Mouse (Mus musculus): ENCODE results near the gene Lrrc61. TPM values are rescaled to one million over a fixed set of nuclear protein-coding genes. Genes with fewer than 3 reads are reported as not detected.

The Lrrc61 gene
- polyA plus RNA-seq, 1 experiment, result 6.2 TPM

DNA sequence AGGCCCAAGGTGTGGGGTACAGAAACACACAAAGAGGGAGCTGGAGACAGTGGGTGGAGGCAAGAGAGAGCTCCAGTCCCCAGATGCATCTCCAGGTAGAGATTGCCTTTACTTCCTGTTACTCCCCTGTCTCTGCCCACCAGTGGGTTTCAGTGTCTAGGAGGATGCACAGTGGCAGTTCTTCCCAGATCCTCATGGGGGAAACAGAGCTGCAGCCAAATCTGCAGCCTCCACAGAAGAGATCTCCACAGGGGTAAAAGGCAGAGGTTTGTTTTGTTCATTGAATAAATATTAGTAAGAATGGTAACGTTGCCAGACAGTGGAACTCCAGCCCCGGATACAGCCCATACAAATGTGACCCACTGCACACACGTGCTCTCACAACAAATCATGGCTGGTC lies 56.1 kb downstream of the Lrrc61 start:
- Histone ChIP-seq H3K4me3 (ENCODE audit: low read depth, low read length) (no peak overlapping the region), H3K36me3 (ENCODE audit: control insufficient read depth, insufficient read depth, low read length, poor library complexity, severe bottlenecking) (no peaks in the 10 kb centered on the region), H3K27me3 (ENCODE audit: control insufficient read depth, insufficient read depth, low read length, poor library complexity, severe bottlenecking) (no peaks in the 10 kb centered on the region), H3K9me3 (replicated peaks; ENCODE audit: control insufficient read depth, insufficient read depth, low read length, poor library complexity, severe bottlenecking) (no peaks in the 10 kb centered on the region), H3K27ac (ENCODE audit: insufficient read depth, low read length) (no peak overlapping the region), H3K4me1 (ENCODE audit: control insufficient read depth, insufficient read depth, low read length) (no peaks in the 10 kb centered on the region), H3K9ac (ENCODE audit: low read depth, poor library complexity, severe bottlenecking) (no peak overlapping the region)
- TF ChIP-seq POLR2A (IDR thresholded peaks at IDR 0.05; ENCODE audit: insufficient read depth, low read length) (no peak), EP300 (IDR thresholded peaks at IDR 0.05; ENCODE audit: insufficient read depth, low read depth, low read length) (no peak), CTCF (IDR thresholded peaks at IDR 0.05; ENCODE audit: low read depth, low read length) (no peak)

DNA sequence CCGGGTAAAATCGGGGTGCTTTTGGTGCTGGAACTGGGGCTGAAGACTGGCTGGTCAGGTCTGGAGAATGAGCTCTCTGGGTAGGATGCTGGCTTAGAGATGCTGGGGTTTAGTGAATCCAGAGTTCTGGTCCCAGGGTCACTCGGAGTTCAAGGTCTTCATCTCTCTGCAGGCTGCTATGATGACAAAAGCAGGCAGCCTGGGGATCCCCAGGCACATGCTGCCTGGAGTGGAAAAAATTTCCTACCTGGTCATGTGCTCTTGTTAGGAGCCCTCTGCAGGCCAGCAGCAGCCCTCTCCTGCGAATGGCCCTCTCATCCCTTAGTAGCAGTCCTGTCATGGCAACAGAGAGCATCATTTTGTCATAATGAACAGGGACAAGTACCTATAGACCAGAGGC lies 58.9 kb downstream of the Lrrc61 start:
- TF ChIP-seq EP300 (IDR thresholded peaks at IDR 0.05; ENCODE audit: insufficient read depth, low read depth, low read length), result no peak
- no peak for TF ChIP-seq POLR2A (IDR thresholded peaks at IDR 0.05; ENCODE audit: insufficient read depth, low read length)
- TF ChIP-seq CTCF (IDR thresholded peaks at IDR 0.05; ENCODE audit: low read depth, low read length), result no peak
- H3K36me3 ChIP-seq (ENCODE audit: control insufficient read depth, insufficient read depth, low read length, poor library complexity, severe bottlenecking), result no peaks in the 10 kb centered on the region
- H3K27me3 ChIP-seq (ENCODE audit: control insufficient read depth, insufficient read depth, low read length, poor library complexity, severe bottlenecking), result no peaks in the 10 kb centered on the region
- H3K4me3 ChIP-seq (ENCODE audit: low read depth, low read length), result no peak overlapping the region
- H3K27ac ChIP-seq (ENCODE audit: insufficient read depth, low read length), result no peak overlapping the region
- no peaks in the 10 kb centered on the region for H3K4me1 ChIP-seq (ENCODE audit: control insufficient read depth, insufficient read depth, low read length)
- H3K9me3 ChIP-seq (replicated peaks; ENCODE audit: control insufficient read depth, insufficient read depth, low read length, poor library complexity, severe bottlenecking), result no peaks in the 10 kb centered on the region
- no peak overlapping the region for H3K9ac ChIP-seq (ENCODE audit: low read depth, poor library complexity, severe bottlenecking)

DNA sequence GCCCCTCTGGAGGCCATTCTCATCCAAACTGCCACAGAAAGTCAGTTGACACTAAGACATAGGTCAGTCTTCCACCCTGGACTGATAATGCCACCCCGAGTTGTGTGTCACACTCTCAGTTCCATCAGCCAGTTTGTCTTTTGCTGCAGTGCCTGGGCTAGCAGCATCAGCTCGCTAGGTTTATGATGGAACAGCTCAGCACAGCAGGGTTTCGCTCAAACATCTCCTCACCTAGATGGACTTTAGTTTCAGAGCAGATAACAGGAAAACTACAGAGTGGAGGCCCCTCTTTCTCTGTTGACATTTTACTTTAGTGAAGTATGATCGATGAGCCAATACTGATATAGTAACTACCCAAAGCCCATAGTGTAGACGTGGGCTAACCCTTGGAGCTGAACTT lies 60.2 kb downstream of the Lrrc61 start:
- Histone ChIP-seq H3K27me3 (ENCODE audit: control insufficient read depth, insufficient read depth, low read length, poor library complexity, severe bottlenecking) (no peaks in the 10 kb centered on the region), H3K4me1 (ENCODE audit: control insufficient read depth, insufficient read depth, low read length) (no peaks in the 10 kb centered on the region), H3K9ac (ENCODE audit: low read depth, poor library complexity, severe bottlenecking) (no peak overlapping the region), H3K36me3 (ENCODE audit: control insufficient read depth, insufficient read depth, low read length, poor library complexity, severe bottlenecking) (no peaks in the 10 kb centered on the region), H3K27ac (ENCODE audit: insufficient read depth, low read length) (no peak overlapping the region), H3K4me3 (ENCODE audit: low read depth, low read length) (no peak overlapping the region), H3K9me3 (replicated peaks; ENCODE audit: control insufficient read depth, insufficient read depth, low read length, poor library complexity, severe bottlenecking) (no peaks in the 10 kb centered on the region)
- TF ChIP-seq EP300 (IDR thresholded peaks at IDR 0.05; ENCODE audit: insufficient read depth, low read depth, low read length), result no peak
- TF ChIP-seq POLR2A (IDR thresholded peaks at IDR 0.05; ENCODE audit: insufficient read depth, low read length), result no peak

DNA sequence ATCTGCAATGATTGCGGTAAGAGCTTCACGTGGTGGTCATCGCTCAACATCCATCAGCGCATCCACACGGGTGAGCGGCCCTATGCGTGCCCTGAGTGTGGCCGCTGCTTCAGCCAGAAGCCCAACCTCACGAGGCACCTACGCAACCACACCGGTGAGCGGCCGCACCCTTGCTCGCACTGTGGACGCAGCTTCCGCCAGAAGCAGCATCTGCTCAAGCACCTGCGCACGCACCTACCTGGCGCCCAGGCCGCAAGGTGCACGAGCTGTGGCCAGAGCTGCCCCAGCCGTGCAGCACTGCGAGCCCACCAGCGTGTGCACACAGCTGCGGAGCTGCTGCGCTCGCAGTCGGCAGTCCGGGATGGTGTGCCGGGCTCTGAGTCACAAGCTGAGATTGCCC lies 65.4 kb downstream of the Lrrc61 start:
- peak overlapping the region; percentile 27; the same call in 1 of the 2 replicates for H3K9ac ChIP-seq (ENCODE audit: low read depth, poor library complexity, severe bottlenecking)
- no peaks in the 10 kb centered on the region for H3K9me3 ChIP-seq (replicated peaks; ENCODE audit: control insufficient read depth, insufficient read depth, low read length, poor library complexity, severe bottlenecking)
- no peak for TF ChIP-seq POLR2A (IDR thresholded peaks at IDR 0.05; ENCODE audit: insufficient read depth, low read length)
- TF ChIP-seq CTCF (IDR thresholded peaks at IDR 0.05; ENCODE audit: low read depth, low read length), result no peak
- TF ChIP-seq EP300 (IDR thresholded peaks at IDR 0.05; ENCODE audit: insufficient read depth, low read depth, low read length), result no peak
- no peak overlapping the region for H3K27ac ChIP-seq (ENCODE audit: insufficient read depth, low read length)
- no peaks in the 10 kb centered on the region for H3K4me1 ChIP-seq (ENCODE audit: control insufficient read depth, insufficient read depth, low read length)
- H3K4me3 ChIP-seq (ENCODE audit: low read depth, low read length), result peak overlapping the region; percentile 59
- H3K27me3 ChIP-seq (ENCODE audit: control insufficient read depth, insufficient read depth, low read length, poor library complexity, severe bottlenecking), result no peaks in the 10 kb centered on the region
- no peaks in the 10 kb centered on the region for H3K36me3 ChIP-seq (ENCODE audit: control insufficient read depth, insufficient read depth, low read length, poor library complexity, severe bottlenecking)

Other genes starting within 250 kb of the Lrrc61 start
- gene Krba1, start 159.2 kb upstream of the Lrrc61 start, polyA plus RNA-seq (2011; ENCODE audit: insufficient read depth, insufficient read length, low read depth, missing spikeins), result 17.8 and 18.3 TPM in 2 replicates
- 3.3 and 4.9 TPM in 2 replicates for gene Zfp467, start 109.0 kb upstream of the Lrrc61 start, polyA plus RNA-seq (2011; ENCODE audit: insufficient read depth, insufficient read length, low read depth, missing spikeins)
- 0.19 and 0.29 TPM in 2 replicates for gene Sspo, start 106.6 kb upstream of the Lrrc61 start, polyA plus RNA-seq (2011; ENCODE audit: insufficient read depth, insufficient read length, low read depth, missing spikeins)
- gene Atp6v0e2, start 17.2 kb upstream of the Lrrc61 start, polyA plus RNA-seq (2011; ENCODE audit: insufficient read depth, insufficient read length, low read depth, missing spikeins), result 16.9 and 20.3 TPM in 2 replicates
- gene Rarres2, start 18.0 kb downstream of the Lrrc61 start, polyA plus RNA-seq (2011; ENCODE audit: insufficient read depth, insufficient read length, low read depth, missing spikeins), result 0.90 TPM in 1 of 2 replicates, not detected in the other
- gene Gm45021, start 34.8 kb downstream of the Lrrc61 start, polyA plus RNA-seq (2011; ENCODE audit: insufficient read depth, insufficient read length, low read depth, missing spikeins), result not detected in 2 replicates
- gene Repin1, start 39.1 kb downstream of the Lrrc61 start, polyA plus RNA-seq (2011; ENCODE audit: insufficient read depth, insufficient read length, low read depth, missing spikeins), result 12.5 and 13.3 TPM in 2 replicates
- not detected in 2 replicates for gene Gm44965, start 39.1 kb downstream of the Lrrc61 start, polyA plus RNA-seq (2011; ENCODE audit: insufficient read depth, insufficient read length, low read depth, missing spikeins)
- gene Zfp775, start 47.3 kb downstream of the Lrrc61 start, polyA plus RNA-seq (2011; ENCODE audit: insufficient read depth, insufficient read length, low read depth, missing spikeins), result 3.2 and 6.0 TPM in 2 replicates
- gene AI854703, start 72.0 kb downstream of the Lrrc61 start, polyA plus RNA-seq (2011; ENCODE audit: insufficient read depth, insufficient read length, low read depth, missing spikeins), result 0.29 and 0.36 TPM in 2 replicates
- 0.31 TPM in 1 of 2 replicates, not detected in the other for gene Gimap8, start 92.4 kb downstream of the Lrrc61 start, polyA plus RNA-seq (2011; ENCODE audit: insufficient read depth, insufficient read length, low read depth, missing spikeins)
- gene Gimap9, start 121.3 kb downstream of the Lrrc61 start, polyA plus RNA-seq (2011; ENCODE audit: insufficient read depth, insufficient read length, low read depth, missing spikeins), result 1.3 and 1.9 TPM in 2 replicates
- not detected in 2 replicates for gene Gimap4, start 129.8 kb downstream of the Lrrc61 start, polyA plus RNA-seq (2011; ENCODE audit: insufficient read depth, insufficient read length, low read depth, missing spikeins)
- not detected in 2 replicates for gene Gimap6, start 153.4 kb downstream of the Lrrc61 start, polyA plus RNA-seq (2011; ENCODE audit: insufficient read depth, insufficient read length, low read depth, missing spikeins)
- gene Gm28053, start 163.8 kb downstream of the Lrrc61 start, polyA plus RNA-seq (2011; ENCODE audit: insufficient read depth, insufficient read length, low read depth, missing spikeins), result not detected in 2 replicates
- not detected in 2 replicates for gene Gimap7, start 163.8 kb downstream of the Lrrc61 start, polyA plus RNA-seq (2011; ENCODE audit: insufficient read depth, insufficient read length, low read depth, missing spikeins)
- not detected in 2 replicates for gene Gimap1, start 184.3 kb downstream of the Lrrc61 start, polyA plus RNA-seq (2011; ENCODE audit: insufficient read depth, insufficient read length, low read depth, missing spikeins)
- gene Gimap5, start 191.4 kb downstream of the Lrrc61 start, polyA plus RNA-seq (2011; ENCODE audit: insufficient read depth, insufficient read length, low read depth, missing spikeins), result not detected in 2 replicates
- not detected in 2 replicates for gene Gimap3, start 216.1 kb downstream of the Lrrc61 start, polyA plus RNA-seq (2011; ENCODE audit: insufficient read depth, insufficient read length, low read depth, missing spikeins)

All from ES-Bruce4 (cell line).